Mouse (Mus musculus) forebrain, postnatal 0 days (tissue): ENCODE data around the gene Mcub. TPM values are rescaled to one million over a fixed set of nuclear protein-coding genes. Genes with fewer than 3 reads are reported as not detected.

Source experiments
- ATAC-seq: fragments of 200-750 bp; cut with Nextera tagmentation; 2 replicates; pipeline ENCODE4 v1.8.0; 2017; ENCODE audit warnings: mild to moderate bottlenecking, moderate library complexity
- DNase-seq: peaks from one replicate; pipeline ENCODE4 v3.0.0-alpha.2; 2015
- H3K27ac ChIP-seq: fragments of 300-500 bp; sonication (generic); 2 replicates; pipeline ENCODE4 v1.5.1; 2014; ENCODE audit warnings: low read depth, mild to moderate bottlenecking, antibody characterized with exemption, low read length, moderate library complexity, mixed read lengths
- H3K27me3 ChIP-seq: fragments of 300-500 bp; sonication (generic); 2 replicates; pipeline ENCODE4 v1.6.1; 2014; ENCODE audit warnings: mild to moderate bottlenecking, low read length, mixed read lengths; ENCODE audit not compliant: insufficient read depth
- H3K36me3 ChIP-seq: fragments of 300-500 bp; sonication (generic); 2 replicates; pipeline ENCODE4 v1.6.1; 2014; ENCODE audit warnings: mild to moderate bottlenecking, moderate library complexity; ENCODE audit not compliant: insufficient read depth
- H3K4me1 ChIP-seq: fragments of 300-500 bp; sonication (generic); 2 replicates; pipeline ENCODE4 v1.6.1; 2014; ENCODE audit warnings: antibody characterized with exemption; ENCODE audit not compliant: insufficient read depth
- H3K4me2 ChIP-seq: fragments of 300-500 bp; sonication (generic); 2 replicates; pipeline ENCODE4 v1.6.1; 2014; ENCODE audit warnings: low read depth, mild to moderate bottlenecking, moderate library complexity
- H3K4me3 ChIP-seq: fragments of 300-500 bp; sonication (generic); 2 replicates; pipeline ENCODE4 v1.5.1; 2014; ENCODE audit warnings: low read depth, low read length, mixed read lengths
- H3K9ac ChIP-seq: fragments of 300-500 bp; sonication (generic); 2 replicates; pipeline ENCODE4 v1.6.1; 2014; ENCODE audit warnings: mild to moderate bottlenecking
- H3K9me3 ChIP-seq: fragments of 300-500 bp; sonication (generic); 2 replicates; pipeline ENCODE4 v1.6.1; 2016; ENCODE audit warnings: low read length
- CTCF ChIP-seq: sonication (generic); IDR thresholded peaks from 2 replicates; pipeline ENCODE4 v1.5.1; 2016; ENCODE audit warnings: antibody characterized with exemption, control low read depth, low read depth
- WGBS: fragments of 180-500 bp; shearing (Covaris S2); extraction: QIAGEN DNeasy Blood & Tissue Kit; methylation state at CpG from one replicate; pipeline ENCODE4 v1.1.7; 2014; 5-methylcytosine and 5-hydroxymethylcytosine counted together
- polyA plus RNA-seq: library from polyadenylated mRNA; unstranded; fragments of >200 nt; fragmentation: Nextera tagmentation; extraction: Ambion mirVana; gene quantifications from 2 replicates; pipeline ENCODE4 v1.2.1, GENCODE M21; 2015
- total RNA-seq: library from RNA; depleted of rRNA; stranded (reverse); fragments of >200 nt; gene quantifications from 2 replicates; pipeline ENCODE4 v1.2.3, GENCODE M21; 2014; rRNA removed

Gene Mcub
- total RNA-seq = 6.9 and 8.5 TPM in 2 replicates
- polyA plus RNA-seq = 10.3 and 10.9 TPM in 2 replicates

DNA sequence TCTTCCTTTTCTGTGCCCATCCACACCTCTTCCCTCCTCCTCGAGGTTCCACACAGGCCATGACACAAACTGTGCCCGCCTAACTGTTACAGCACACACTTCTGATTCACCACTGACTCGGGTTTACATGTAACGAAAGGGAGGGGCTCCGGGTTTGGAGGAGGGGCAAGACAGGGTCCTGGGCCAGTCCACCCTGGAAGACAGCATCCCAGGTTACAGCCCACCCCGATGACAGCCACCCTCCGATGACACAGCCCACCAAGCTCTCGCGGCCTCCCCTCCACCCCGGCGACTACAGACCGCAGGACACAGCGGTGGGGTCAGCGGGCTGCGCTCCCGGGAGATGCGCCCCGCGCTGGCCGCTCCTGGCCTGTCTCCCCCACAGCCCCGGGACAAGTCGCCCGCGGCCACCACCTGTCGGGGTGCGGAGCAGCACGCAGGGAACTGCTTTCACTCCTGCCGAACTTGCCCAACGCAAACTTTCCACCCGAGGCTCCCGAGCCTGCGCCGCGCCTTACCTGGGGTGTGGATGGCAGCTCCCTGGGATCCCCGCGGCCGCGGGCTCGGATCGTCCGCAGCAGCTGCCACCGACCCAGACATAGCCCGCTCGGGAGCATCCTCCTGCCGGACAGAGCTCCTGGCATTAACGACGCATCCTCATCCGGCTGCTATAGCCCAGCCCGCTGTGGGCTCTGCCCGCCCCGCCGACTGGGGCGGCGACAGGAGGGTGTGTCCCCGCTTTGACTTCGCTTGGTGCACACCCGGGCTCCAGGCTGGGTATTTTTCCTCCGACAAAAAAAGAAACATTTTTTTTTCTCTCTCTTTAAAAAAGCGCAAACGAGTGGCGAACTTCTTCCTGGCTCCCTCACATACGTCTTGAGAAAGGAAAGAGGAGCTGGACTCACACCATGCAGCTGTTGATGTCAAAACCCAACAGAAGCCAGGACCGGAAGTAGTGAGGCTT lies at the start of gene Mcub:
Mcub (minus strand) TSS at position 775 of the 964 bp plus-strand sequence.
- WGBS = 2% methylated on average over 59 of the region's 63 CpGs
- peak within 1 kb of the TSS; percentile 55 for H3K4me3 ChIP-seq
- no peaks in the 10 kb centered on the region for H3K36me3 ChIP-seq
- peak within 1 kb of the TSS; percentile 45 for H3K9ac ChIP-seq
- no peak within 1 kb of the TSS for H3K27ac ChIP-seq
- peak within 1 kb of the TSS; percentile 100 for H3K4me2 ChIP-seq
- TF ChIP-seq CTCF = no peak
- H3K27me3 ChIP-seq = no peaks in the 10 kb centered on the region
- peaks cover 7% of the 10 kb centered on the region; the same call in 1 of the 2 replicates for H3K4me1 ChIP-seq
- no peaks in the 10 kb centered on the region for H3K9me3 ChIP-seq
- DNase-seq (peak; percentile 48), ATAC-seq (peak; percentile 61)

GRCm38 (mm10) chr3:130012943-130013342 lies 42.9 kb upstream of the Mcub start:
- no peak overlapping the region for H3K4me2 ChIP-seq
- no peak for DNase-seq
- TF ChIP-seq CTCF = no peak
- no peak for ATAC-seq
- H3K4me1 ChIP-seq = no peaks in the 10 kb centered on the region
- WGBS = 78% methylated on average over 2 of the region's 2 CpGs
- peaks cover 14% of the 10 kb centered on the region for H3K36me3 ChIP-seq
- H3K4me3 ChIP-seq = no peak overlapping the region
- no peaks in the 10 kb centered on the region for H3K9me3 ChIP-seq
- H3K27me3 ChIP-seq = no peaks in the 10 kb centered on the region
- H3K27ac ChIP-seq = no peak overlapping the region
- H3K9ac ChIP-seq = no peak overlapping the region

GRCm38 (mm10) chr3:130011236-130011635 lies 41.2 kb upstream of the Mcub start:
- H3K27me3 ChIP-seq = no peaks in the 10 kb centered on the region
- no peaks in the 10 kb centered on the region for H3K9me3 ChIP-seq
- H3K9ac ChIP-seq = no peak overlapping the region
- ATAC-seq = no peak
- WGBS = 54% methylated on average over 1 of the region's 1 CpGs
- H3K4me2 ChIP-seq = no peak overlapping the region
- no peak for DNase-seq
- no peak for TF ChIP-seq CTCF
- H3K27ac ChIP-seq = no peak overlapping the region
- H3K4me3 ChIP-seq = no peak overlapping the region
- H3K4me1 ChIP-seq = no peaks in the 10 kb centered on the region
- H3K36me3 ChIP-seq = peaks cover 25% of the 10 kb centered on the region

DNA sequence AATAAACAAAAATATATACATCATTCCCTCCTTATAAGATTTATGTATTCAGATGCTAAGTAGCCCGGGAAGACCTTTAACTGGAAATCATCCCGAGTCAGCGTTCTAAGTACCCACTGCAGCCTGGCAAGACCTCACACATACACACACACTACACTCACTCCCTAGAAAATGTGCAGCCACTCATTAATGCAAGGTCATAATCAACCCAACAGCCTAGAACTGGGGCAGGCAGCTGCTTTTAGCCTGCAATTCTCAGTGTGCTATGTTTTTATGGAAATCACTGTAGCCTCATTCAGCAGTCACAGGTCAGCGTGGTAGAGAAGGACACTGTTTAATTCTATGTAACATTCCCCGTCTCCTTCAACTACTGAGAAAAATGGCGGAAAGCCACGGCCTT lies 36.1 kb upstream of the Mcub start:
- TF ChIP-seq CTCF = no peak
- Histone ChIP-seq H3K36me3 (peaks cover 67% of the 10 kb centered on the region), H3K27me3 (no peaks in the 10 kb centered on the region), H3K4me2 (no peak overlapping the region), H3K4me3 (no peak overlapping the region), H3K9me3 (no peaks in the 10 kb centered on the region), H3K27ac (no peak overlapping the region), H3K9ac (no peak overlapping the region), H3K4me1 (no peaks in the 10 kb centered on the region)
- ATAC-seq (no peak), DNase-seq (no peak)
- WGBS = 89% methylated on average over 7 of the region's 7 CpGs

DNA sequence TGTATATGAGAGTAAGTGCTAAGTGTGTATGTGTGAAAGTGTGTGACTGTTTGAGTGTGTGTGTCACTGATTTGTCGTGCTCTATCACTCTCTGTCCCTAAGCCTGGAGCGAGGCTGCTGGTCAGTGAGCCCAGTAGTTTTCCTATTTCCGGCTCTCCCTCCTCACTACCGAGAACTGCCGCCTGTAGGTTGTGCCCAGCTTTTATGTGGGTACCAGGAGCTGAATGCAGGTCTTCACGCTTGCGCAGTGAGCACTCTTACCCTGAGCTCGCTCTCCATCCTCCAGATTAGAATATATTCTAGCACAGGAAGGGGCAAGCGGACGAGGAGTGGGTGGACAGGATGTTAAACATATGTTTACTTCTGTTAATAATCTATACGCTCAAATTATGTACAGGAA lies 30.9 kb upstream of the Mcub start:
- no peak for ATAC-seq
- TF ChIP-seq CTCF = no peak
- 95% methylated on average over 11 of the region's 11 CpGs for WGBS

DNA sequence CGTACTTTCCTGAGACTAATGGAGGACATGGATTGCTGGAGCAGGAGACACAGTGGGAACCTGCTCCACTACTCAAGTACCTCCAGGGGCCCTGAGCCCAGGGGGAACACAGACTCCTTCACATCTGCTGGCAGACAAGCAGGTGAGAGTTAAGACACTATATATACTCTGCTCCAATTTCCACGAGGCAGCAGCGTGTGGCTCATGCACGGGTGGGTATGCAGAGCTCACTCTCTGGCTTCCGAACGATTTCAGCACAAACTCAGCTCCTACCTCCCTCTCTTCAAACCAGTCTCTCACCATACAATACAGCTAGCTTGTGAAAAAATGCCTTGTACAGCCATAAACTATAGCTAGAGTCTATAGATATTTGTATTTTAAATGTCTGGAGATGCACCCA lies 28.5 kb upstream of the Mcub start:
- H3K4me3 ChIP-seq = no peak overlapping the region
- DNase-seq = no peak
- no peaks in the 10 kb centered on the region for H3K27me3 ChIP-seq
- WGBS = 86% methylated on average over 6 of the region's 6 CpGs
- H3K36me3 ChIP-seq = peaks cover 79% of the 10 kb centered on the region
- no peak for ATAC-seq
- H3K27ac ChIP-seq = no peak overlapping the region
- no peak overlapping the region for H3K4me2 ChIP-seq
- no peaks in the 10 kb centered on the region for H3K9me3 ChIP-seq
- no peak overlapping the region for H3K9ac ChIP-seq
- H3K4me1 ChIP-seq = no peaks in the 10 kb centered on the region
- TF ChIP-seq CTCF = no peak

More for the DNA sequence above, 30.9 kb upstream of the Mcub start:
- H3K36me3 ChIP-seq = peaks cover 76% of the 10 kb centered on the region
- no peak overlapping the region for H3K27ac ChIP-seq
- no peak overlapping the region for H3K9ac ChIP-seq
- no peaks in the 10 kb centered on the region for H3K4me1 ChIP-seq
- no peak for DNase-seq
- H3K9me3 ChIP-seq = no peaks in the 10 kb centered on the region
- H3K4me2 ChIP-seq = no peak overlapping the region
- H3K27me3 ChIP-seq = no peaks in the 10 kb centered on the region
- no peak overlapping the region for H3K4me3 ChIP-seq

DNA sequence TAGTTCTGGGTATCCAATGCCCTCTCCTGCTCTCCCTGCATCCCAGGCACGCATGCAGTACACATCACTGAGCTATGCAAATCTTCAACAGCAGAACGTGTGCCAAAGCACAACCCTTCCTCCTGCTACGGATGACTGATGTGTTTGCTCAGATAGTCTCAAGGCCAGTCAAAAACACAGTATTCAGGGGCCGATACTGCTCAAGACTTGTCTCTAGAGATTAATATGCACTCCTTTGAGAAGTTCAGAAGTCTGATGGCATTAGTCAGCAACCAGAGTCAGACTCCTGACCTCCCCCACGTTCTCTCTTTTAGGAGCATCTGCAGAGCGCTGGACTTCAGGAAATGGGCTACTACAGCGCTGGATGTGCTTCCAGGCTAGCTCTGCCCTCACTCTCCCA lies 28.0 kb upstream of the Mcub start:
- WGBS = 80% methylated on average over 7 of the region's 7 CpGs
- H3K9ac ChIP-seq = no peak overlapping the region
- DNase-seq (no peak), ATAC-seq (no peak)
- H3K36me3 ChIP-seq = peaks cover 80% of the 10 kb centered on the region
- H3K27ac ChIP-seq = no peak overlapping the region
- no peak for TF ChIP-seq CTCF
- no peak overlapping the region for H3K4me3 ChIP-seq
- no peaks in the 10 kb centered on the region for H3K4me1 ChIP-seq
- H3K4me2 ChIP-seq = no peak overlapping the region
- H3K27me3 ChIP-seq = no peaks in the 10 kb centered on the region
- H3K9me3 ChIP-seq = no peaks in the 10 kb centered on the region
